Mouse (Mus musculus) regulatory T cell (primary cell): ENCODE measurements around the gene Esrrg.

Experiments
- in situ Hi-C: fragments of 300-600 bp; cut with MboI, MseI; formaldehyde crosslinking; loops from one replicate; pipeline ENCODE4 v1.15.1; 2025; ENCODE audit warnings: high pct_unique_total_duplicates

The Esrrg gene

DNA sequence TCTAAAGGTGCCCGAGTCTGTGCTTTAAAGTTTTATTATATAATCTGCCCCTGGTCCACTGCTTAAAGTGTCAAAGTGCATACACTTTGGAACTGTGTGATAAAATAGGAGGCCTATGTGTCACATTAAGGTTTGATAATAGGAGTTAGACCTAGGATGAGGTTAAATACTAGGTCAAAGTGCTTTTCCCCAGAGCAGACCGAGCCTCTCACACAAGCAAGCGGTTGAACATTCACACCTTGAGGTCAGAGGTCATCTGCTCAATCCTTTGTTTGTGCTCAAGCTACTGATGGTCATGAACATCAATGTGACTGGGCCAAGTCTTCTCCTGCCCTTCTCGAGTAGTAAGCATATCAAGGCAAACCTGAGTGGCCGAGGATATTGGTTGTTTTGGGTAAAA is 218.3 kb downstream of the Esrrg start:
- in situ Hi-C loops: no loop called here

DNA sequence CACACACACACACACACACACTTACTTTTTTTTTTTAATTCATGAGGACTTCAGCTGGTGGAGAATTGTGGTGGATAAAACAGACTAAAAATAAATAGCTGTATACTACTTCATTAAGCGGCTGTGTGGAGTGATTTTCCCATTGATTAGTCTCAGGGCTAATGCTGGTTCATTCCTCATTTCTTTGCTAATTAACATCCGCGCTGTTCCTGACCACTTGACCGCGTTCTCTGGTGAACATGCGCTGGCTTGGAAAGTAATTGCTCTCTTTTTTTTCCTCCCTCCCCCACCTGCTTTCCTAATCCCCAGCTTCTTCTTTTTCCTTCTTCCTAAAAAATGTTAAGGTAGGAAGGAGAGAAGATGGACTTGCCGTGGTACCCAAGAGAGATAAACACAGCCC is 222.3 kb downstream of the Esrrg start:
- in situ Hi-C loops: loop anchor here (5.0 kb wide), 1 partner anchor 106 kb away; no protein-coding TSS in a partner anchor

GRCm38 (mm10) chr1:187832851-187833250 is 224.3 kb downstream of the Esrrg start:
- in situ Hi-C loops: loop anchor here (5.0 kb wide), 1 partner anchor 104 kb away; no protein-coding TSS in a partner anchor

- in situ Hi-C loops: loop anchor here (5.0 kb wide), 1 partner anchor 103 kb away; no protein-coding TSS in a partner anchor
Measured at GRCm38 (mm10) chr1:187834576-187834975, 226.0 kb downstream of the Esrrg start.

DNA sequence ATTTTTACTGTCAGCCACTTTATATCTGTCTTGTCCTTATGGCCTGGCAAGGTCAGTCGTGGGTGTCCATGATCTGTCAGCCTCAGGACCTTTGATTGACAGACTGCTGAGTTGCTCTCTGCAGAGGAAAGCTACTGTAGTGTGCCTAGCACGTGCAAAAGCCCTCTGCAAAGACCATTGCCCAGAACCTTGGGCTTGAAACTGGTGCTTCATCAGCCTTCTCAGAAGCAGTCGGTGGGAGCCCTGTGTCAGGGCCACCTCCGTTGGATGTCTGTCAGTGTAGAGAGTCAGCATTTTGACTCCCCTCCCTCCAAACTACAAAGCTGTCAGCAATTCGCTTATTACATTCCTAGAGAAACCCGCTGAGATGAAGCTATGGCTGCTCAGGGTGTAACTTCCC is 227.8 kb downstream of the Esrrg start:
- in situ Hi-C loops: no loop called here

DNA sequence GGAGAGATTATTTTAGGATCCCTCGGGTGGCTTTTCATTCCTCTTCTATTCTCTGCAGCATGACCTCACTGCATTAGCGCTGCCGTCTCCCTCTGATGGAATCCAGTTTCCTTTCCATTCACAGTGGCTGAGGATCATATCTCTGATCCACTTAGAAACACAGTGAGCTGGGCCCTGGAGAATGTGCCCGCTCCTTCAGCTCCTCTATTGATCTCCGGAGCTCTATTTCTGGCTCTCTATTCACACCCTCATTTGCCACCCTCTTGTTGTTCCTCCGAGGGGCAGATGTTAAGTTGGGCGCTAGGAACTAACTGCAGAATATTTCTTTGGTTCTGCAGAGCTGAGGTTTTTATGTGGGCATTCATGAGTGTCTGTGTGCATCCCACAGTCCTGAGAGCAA is 228.3 kb downstream of the Esrrg start:
- in situ Hi-C loops: no loop called here

DNA sequence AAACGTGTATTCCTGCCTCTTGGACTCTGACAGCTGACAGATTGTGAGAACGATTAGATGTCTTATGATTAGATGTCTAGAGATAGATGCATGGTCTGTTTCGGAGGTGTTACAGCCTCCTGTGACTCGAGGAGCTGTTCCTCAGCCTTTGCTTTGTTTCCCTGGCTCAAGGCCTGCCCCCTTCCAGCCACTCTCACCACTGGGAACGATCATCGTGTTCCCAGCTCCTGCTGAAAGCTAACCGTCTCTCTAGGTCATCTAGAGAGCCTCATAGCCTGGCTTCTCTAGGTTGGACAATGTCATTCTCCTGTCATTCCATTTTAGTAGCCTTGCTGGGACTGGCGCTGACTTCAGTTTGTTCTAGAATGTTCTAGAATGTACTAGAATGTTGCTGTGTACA is 233.0 kb downstream of the Esrrg start:
- in situ Hi-C loops: no loop called here

DNA sequence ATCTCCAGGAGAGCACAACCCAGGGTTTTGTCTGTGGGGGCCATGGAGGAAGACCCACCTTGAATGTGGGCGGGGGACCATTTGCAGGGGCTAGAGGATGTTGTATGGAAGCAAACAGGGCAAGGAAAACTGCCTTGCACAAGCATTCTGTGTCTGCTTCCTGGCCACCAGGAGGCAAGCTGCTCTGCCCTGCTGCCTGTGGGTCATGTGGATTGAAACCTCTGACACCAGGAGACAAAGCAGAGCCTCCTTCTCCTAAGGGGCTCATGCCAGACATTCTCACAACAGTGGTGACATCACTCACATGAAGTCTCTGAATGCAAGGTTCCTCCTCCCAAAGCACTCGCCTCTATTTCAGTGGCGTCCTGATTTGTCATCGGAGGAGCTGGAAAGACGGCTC is 234.1 kb downstream of the Esrrg start:
- in situ Hi-C loops: no loop called here

DNA sequence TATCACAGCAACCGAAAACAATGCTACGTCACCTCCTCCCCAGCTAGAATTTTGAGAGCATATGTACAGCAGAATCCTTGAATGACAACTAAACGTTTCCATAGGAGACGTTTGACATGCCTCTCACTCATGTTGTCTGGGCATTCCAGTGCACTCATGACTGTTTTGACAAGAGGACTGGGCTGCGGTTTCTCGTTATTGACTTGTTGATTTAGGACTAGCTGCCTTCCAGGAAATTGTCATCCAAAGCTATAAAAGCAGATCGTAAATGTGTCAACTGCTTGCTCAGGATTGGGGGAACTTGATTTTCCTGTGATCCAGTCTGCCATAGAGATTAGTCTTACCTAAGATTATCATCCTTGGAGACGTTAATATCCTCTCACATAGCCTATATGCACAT is 245.6 kb downstream of the Esrrg start:
- in situ Hi-C loops: no loop called here

GRCm38 (mm10) chr1:187862339-187862738 is 253.7 kb downstream of the Esrrg start:
- in situ Hi-C loops: no loop called here

DNA sequence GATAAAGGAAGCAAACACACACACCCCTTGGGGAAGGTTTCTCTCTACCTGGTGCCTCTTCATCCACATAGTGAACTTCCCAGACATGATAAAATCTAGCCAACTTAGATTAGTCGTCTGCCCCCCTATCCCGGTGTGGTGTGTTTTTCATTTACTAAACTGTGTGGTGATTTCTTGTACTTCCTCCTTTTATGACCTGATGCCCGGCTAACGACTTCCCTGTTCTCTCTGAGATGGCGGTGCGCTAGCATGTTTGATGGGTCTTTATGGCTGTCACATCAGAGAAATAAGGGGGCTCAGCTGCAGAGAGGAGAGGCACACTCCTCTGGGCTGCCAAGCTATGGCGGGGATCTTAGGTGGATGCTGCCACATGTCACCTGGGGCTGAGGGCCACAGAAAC is 259.8 kb downstream of the Esrrg start:
- in situ Hi-C loops: no loop called here

- in situ Hi-C loops: no loop called here
Measured at GRCm38 (mm10) chr1:187872208-187872607, 263.6 kb downstream of the Esrrg start.

GRCm38 (mm10) chr1:187872744-187873143 is 264.2 kb downstream of the Esrrg start:
- in situ Hi-C loops: no loop called here

GRCm38 (mm10) chr1:187873770-187874169 is 265.2 kb downstream of the Esrrg start:
- in situ Hi-C loops: no loop called here

DNA sequence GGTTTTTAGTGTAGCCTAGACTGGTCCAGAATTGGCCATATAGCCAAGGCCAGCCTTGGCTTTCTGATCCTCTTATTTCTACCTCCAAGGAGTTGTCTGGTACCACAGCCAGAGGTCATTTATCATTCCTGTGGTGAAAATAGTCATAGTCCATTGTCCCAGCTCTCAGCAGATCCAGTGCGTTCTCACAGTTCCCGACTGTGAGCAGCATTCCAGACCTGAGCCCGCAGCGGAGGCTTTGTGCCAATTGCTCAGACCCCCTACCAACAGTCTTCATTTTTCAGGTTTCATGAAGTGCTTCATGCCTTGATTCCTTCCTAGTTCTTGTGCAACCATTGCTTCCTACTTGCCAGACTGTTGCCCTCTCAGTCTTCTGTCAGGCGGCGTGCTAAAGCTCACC is 278.7 kb downstream of the Esrrg start:
- in situ Hi-C loops: no loop called here

DNA sequence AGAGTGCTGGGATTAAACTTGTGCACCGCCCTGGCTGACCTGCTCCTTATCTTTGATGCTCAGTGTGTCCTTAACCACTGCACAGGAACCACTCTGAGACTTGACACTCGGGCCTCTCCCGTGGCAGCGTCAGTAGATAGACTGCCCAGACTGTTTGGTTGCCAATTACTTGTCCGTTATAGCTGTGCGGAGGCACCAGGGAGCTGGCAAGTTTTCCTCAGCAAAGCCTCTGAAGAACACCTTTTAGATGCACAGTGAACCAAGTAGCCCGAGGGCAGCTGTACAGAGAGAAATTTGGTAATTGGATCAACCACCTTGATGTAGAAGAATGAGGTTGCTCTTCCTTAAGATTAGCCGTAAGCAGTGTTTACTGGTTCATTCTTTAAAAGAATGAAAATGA is 279.6 kb downstream of the Esrrg start:
- in situ Hi-C loops: no loop called here

DNA sequence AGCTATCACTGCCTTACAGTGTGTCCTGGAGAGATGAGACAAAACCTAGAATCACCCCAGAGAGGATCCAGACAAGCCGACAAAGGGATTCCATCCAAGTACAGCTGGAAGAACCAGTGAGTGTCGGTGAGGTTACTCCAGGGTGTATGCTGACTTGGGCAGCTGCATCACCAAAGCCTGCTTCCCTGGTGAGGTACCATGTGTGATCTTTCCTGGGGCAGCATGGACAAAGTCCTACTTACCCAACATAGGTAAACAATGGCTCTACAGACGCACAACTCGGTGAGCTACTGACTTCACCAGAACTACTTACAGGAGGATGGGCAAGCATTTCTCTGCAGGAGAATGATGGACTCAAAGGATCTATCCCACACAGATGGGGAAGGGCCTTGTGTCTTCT is 280.5 kb downstream of the Esrrg start:
- in situ Hi-C loops: no loop called here

DNA sequence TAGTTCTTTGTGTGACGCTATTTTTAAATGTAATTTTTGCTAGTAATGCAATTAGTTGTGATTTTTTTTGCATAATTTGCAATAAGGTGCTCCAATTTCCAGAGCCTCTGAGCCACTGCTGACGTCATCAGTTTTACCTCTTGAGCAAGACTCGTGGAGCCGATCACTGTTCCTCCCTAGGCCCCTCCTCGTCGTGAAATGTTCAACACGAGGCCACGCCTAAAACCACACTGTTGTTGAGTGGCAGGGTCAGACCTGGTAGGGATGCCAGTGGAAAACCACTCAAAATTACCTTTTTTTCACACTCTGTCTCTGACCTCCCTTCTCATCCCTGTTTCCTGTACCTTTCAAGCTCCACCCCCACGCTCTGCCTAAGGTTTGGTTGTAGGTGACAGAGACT is 282.7 kb downstream of the Esrrg start:
- in situ Hi-C loops: no loop called here

GRCm38 (mm10) chr1:187895459-187895858 is 286.9 kb downstream of the Esrrg start:
- in situ Hi-C loops: no loop called here

DNA sequence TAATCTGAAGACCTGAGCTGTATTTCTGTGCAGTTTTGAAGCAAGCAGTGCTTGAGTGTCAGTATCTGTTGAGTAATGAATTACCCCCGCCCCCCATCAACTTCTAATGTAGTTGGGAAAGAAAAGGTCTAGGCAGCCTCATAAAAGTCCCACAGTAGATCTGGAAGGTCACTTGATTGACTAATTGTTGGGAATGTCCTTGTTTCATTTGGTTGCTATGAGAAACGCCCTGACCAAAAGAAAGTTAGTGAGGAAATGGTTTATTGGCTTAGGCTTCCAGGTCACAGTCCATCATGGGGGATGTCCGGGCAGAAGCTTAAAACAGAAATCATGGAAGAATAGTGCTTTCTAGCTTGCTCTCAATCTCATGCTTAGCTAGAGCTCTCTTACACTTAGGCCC is 287.7 kb downstream of the Esrrg start:
- in situ Hi-C loops: no loop called here

- in situ Hi-C loops: no loop called here
Measured at GRCm38 (mm10) chr1:187896910-187897309, 288.3 kb downstream of the Esrrg start.

- in situ Hi-C loops: no loop called here
Measured at GRCm38 (mm10) chr1:187899541-187899940, 290.9 kb downstream of the Esrrg start.

- in situ Hi-C loops: no loop called here
Measured at GRCm38 (mm10) chr1:187900756-187901155, 292.2 kb downstream of the Esrrg start.

DNA sequence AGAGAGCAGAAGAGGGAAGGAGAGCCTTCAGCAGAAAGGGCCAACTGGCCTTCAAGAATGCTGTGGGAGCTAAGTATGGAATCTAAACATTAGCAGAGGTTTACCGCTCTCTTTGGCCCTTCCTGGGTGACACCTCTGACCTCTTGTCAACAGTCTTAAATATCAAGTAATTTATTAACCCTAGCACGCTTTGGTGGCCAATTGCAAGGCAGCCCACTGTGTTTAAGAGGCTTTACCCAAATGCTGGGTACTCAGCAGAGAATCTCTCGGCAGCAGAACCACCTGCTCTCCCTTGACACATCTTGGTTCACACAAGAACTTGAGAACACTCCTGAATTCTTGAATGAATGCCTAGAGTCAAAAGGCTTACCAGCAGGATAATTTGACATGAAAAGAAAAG is 293.6 kb downstream of the Esrrg start:
- in situ Hi-C loops: no loop called here

DNA sequence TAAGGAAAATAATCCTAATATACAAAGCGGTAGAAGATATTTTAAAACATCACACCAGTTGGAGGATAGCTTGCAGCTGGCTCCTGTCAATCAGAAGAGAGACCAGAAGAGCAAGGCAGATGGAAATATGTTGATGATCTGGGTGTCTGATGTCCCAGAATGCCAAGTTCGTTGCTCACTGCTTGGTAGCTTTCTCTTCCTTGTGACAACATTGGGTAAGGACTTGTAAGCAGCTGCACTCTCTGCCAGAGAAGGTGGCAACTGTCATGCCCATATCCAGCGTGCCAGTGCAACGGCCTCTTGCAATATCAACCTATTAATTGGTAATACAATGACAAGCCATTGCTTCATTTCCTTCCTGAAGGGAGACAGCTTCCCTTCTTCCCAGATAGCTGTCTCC is 296.1 kb downstream of the Esrrg start:
- in situ Hi-C loops: no loop called here
